Mouse (Mus musculus): ENCODE data around the gene Mrps35. TPM values are rescaled to one million over a fixed set of nuclear protein-coding genes. Genes with fewer than 3 reads are reported as not detected.
A peak's percentile ranks its signal among the peaks of the same experiment; 100 is the strongest.

Gene Mrps35
- polyA plus RNA-seq, 1 experiment: 37.2 TPM

DNA sequence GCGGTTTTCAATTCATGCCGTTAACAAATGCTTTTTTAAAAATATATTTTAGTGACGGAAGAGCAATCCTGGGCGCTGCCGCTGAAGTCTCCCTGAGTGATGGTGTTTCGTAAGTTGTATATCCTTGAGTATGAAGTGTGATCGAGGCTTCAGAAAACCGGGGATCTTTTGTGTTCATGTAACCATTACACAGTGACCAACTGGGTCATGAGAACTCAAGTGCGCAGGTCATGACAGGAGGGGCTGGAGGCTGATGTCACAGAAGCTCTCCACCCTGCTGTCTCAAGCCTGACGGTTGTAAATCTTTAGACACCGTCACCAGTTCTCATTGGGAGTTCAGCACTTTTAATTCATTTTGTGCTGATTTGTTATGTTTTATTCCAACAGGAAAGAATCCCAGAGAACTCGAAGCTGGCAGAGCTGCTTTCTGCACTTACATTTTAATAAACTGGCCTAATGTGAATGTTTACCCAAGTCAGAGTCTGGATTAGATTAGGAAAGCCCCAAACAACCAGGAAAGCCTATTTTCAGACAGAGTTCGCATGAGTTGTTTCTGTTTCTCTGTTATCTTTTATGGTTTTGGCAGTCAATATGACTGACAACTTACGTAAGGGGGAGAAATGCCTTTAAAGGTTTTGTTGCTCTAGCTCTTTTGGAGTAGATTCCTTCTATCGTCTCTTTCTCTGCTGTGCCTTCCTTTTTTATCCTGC is 31.6 kb upstream of the Mrps35 start:
- no peak for TF ChIP-seq CTCF (IDR thresholded peaks at IDR 0.05; ENCODE audit: borderline replicate concordance, insufficient read depth, low read length)
- TF ChIP-seq POLR2A (IDR thresholded peaks at IDR 0.05; ENCODE audit: low read depth, low read length): no peak
- Histone ChIP-seq H3K27ac (ENCODE audit: insufficient read depth, low read length) (peak overlapping the region; percentile 62; the same call in 1 of the 2 replicates), H3K4me3 (ENCODE audit: insufficient read depth, low read length) (no peak overlapping the region), H3K4me1 (ENCODE audit: control insufficient read depth, insufficient read depth, low read length) (peaks cover 3% of the 10 kb centered on the region; the same call in 1 of the 2 replicates)

DNA sequence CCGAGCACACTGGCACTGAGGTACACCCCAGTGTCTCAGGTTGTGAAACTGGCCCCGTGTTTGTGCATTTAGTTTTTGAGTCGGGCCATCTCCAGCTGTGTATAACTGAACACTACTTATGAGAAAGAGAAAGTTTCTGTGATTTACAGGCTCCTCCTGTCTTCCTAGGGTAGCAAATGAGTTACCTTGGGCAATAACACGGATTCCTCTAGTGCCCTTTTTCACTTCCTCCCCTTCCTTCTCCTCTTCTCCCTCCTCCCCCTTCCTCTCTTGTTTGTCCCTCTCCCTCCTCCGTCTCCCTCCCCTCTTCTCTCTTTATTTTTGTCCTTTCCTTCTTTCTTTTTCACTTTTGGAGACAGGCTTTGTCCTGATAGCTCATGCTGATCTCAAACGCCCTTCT is 31.0 kb upstream of the Mrps35 start:
- H3K27ac ChIP-seq (ENCODE audit: insufficient read depth, low read length): no peak overlapping the region; the same call in 1 of the 2 replicates
- no peak for TF ChIP-seq POLR2A (IDR thresholded peaks at IDR 0.05; ENCODE audit: low read depth, low read length)
- no peak for TF ChIP-seq CTCF (IDR thresholded peaks at IDR 0.05; ENCODE audit: borderline replicate concordance, insufficient read depth, low read length)
- no peak overlapping the region for H3K4me3 ChIP-seq (ENCODE audit: insufficient read depth, low read length)
- H3K4me1 ChIP-seq (ENCODE audit: control insufficient read depth, insufficient read depth, low read length): peaks cover 3% of the 10 kb centered on the region; the same call in 1 of the 2 replicates

DNA sequence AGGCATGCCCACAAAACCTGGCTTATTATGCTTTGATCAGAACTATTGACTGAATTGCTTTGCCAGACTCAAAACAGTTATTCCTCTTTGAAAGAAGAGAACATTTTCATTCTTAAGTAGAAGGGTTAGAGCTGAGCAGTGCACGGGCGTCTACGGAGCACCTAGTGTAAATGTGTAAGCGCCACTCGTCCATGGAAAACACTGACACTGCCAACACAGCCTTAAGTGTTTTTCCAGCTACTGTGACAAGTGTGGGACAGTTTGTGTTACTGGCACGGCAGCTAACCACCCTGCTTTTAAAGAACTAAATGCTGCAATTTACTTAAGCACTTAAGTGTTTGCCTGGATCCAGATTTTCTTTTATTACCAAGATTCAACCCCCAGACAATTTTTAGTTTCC is 30.6 kb upstream of the Mrps35 start:
- peaks cover 3% of the 10 kb centered on the region; the same call in 1 of the 2 replicates for H3K4me1 ChIP-seq (ENCODE audit: control insufficient read depth, insufficient read depth, low read length)
- TF ChIP-seq CTCF (IDR thresholded peaks at IDR 0.05; ENCODE audit: borderline replicate concordance, insufficient read depth, low read length) (no peak), POLR2A (IDR thresholded peaks at IDR 0.05; ENCODE audit: low read depth, low read length) (no peak)
- no peak overlapping the region for H3K4me3 ChIP-seq (ENCODE audit: insufficient read depth, low read length)
- H3K27ac ChIP-seq (ENCODE audit: insufficient read depth, low read length): no peak overlapping the region

- no peak for TF ChIP-seq CTCF (IDR thresholded peaks at IDR 0.05; ENCODE audit: borderline replicate concordance, insufficient read depth, low read length)
- TF ChIP-seq POLR2A (IDR thresholded peaks at IDR 0.05; ENCODE audit: low read depth, low read length): no peak
- Histone ChIP-seq H3K4me3 (ENCODE audit: insufficient read depth, low read length) (no peak overlapping the region), H3K4me1 (ENCODE audit: control insufficient read depth, insufficient read depth, low read length) (peaks cover 3% of the 10 kb centered on the region; the same call in 1 of the 2 replicates), H3K27ac (ENCODE audit: insufficient read depth, low read length) (no peak overlapping the region)
Measured at GRCm38 (mm10) chr6:147013546-147013945, 29.0 kb upstream of the Mrps35 start.

- no peak overlapping the region for H3K27ac ChIP-seq (ENCODE audit: insufficient read depth, low read length)
- TF ChIP-seq POLR2A (IDR thresholded peaks at IDR 0.05; ENCODE audit: low read depth, low read length): no peak
- no peak for TF ChIP-seq CTCF (IDR thresholded peaks at IDR 0.05; ENCODE audit: borderline replicate concordance, insufficient read depth, low read length)
- H3K4me1 ChIP-seq (ENCODE audit: control insufficient read depth, insufficient read depth, low read length): no peaks in the 10 kb centered on the region
- H3K4me3 ChIP-seq (ENCODE audit: insufficient read depth, low read length): no peak overlapping the region
Measured at GRCm38 (mm10) chr6:147017906-147018305, 24.7 kb upstream of the Mrps35 start.

- Histone ChIP-seq H3K4me3 (ENCODE audit: insufficient read depth, low read length) (no peak overlapping the region), H3K27ac (ENCODE audit: insufficient read depth, low read length) (no peak overlapping the region), H3K4me1 (ENCODE audit: control insufficient read depth, insufficient read depth, low read length) (no peaks in the 10 kb centered on the region)
- TF ChIP-seq CTCF (IDR thresholded peaks at IDR 0.05; ENCODE audit: borderline replicate concordance, insufficient read depth, low read length) (no peak), POLR2A (IDR thresholded peaks at IDR 0.05; ENCODE audit: low read depth, low read length) (no peak)
Measured at GRCm38 (mm10) chr6:147018364-147018763, 24.2 kb upstream of the Mrps35 start.

DNA sequence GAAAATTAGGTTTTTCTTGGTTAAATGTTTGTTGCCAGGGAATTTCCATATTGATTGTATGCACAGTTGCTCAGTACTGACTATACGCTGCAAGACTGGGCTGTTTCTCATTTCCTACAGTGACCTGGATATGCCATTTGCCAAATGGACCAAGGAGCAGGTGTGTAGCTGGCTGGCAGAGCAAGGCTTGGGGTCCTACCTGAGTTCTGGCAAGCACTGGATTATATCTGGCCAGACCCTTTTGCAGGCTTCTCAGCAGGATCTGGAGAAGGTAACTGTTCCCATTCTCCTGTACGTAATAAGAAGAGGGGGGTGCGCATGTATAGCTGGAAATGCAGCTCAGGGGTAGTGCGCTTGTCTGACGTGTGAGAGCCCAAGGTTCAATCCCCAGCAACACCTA is 21.4 kb upstream of the Mrps35 start:
- H3K27ac ChIP-seq (ENCODE audit: insufficient read depth, low read length): no peak overlapping the region
- no peak overlapping the region for H3K4me3 ChIP-seq (ENCODE audit: insufficient read depth, low read length)
- TF ChIP-seq POLR2A (IDR thresholded peaks at IDR 0.05; ENCODE audit: low read depth, low read length) (no peak), CTCF (IDR thresholded peaks at IDR 0.05; ENCODE audit: borderline replicate concordance, insufficient read depth, low read length) (no peak)
- H3K4me1 ChIP-seq (ENCODE audit: control insufficient read depth, insufficient read depth, low read length): no peaks in the 10 kb centered on the region

- H3K27ac ChIP-seq (ENCODE audit: insufficient read depth, low read length): no peak overlapping the region
- TF ChIP-seq POLR2A (IDR thresholded peaks at IDR 0.05; ENCODE audit: low read depth, low read length) (no peak), CTCF (IDR thresholded peaks at IDR 0.05; ENCODE audit: borderline replicate concordance, insufficient read depth, low read length) (no peak)
- no peaks in the 10 kb centered on the region for H3K4me1 ChIP-seq (ENCODE audit: control insufficient read depth, insufficient read depth, low read length)
- H3K4me3 ChIP-seq (ENCODE audit: insufficient read depth, low read length): no peak overlapping the region
Measured at GRCm38 (mm10) chr6:147022375-147023132, 20.0 kb upstream of the Mrps35 start.

- Histone ChIP-seq H3K4me3 (ENCODE audit: insufficient read depth, low read length) (no peak overlapping the region), H3K4me1 (ENCODE audit: control insufficient read depth, insufficient read depth, low read length) (no peaks in the 10 kb centered on the region), H3K27ac (ENCODE audit: insufficient read depth, low read length) (no peak overlapping the region)
- TF ChIP-seq POLR2A (IDR thresholded peaks at IDR 0.05; ENCODE audit: low read depth, low read length): no peak
- no peak for TF ChIP-seq CTCF (IDR thresholded peaks at IDR 0.05; ENCODE audit: borderline replicate concordance, insufficient read depth, low read length)
Measured at GRCm38 (mm10) chr6:147023133-147023395, 19.5 kb upstream of the Mrps35 start.

- Histone ChIP-seq H3K4me3 (ENCODE audit: insufficient read depth, low read length) (no peak overlapping the region), H3K4me1 (ENCODE audit: control insufficient read depth, insufficient read depth, low read length) (no peaks in the 10 kb centered on the region), H3K27ac (ENCODE audit: insufficient read depth, low read length) (no peak overlapping the region)
- TF ChIP-seq POLR2A (IDR thresholded peaks at IDR 0.05; ENCODE audit: low read depth, low read length) (no peak), CTCF (IDR thresholded peaks at IDR 0.05; ENCODE audit: borderline replicate concordance, insufficient read depth, low read length) (no peak)
Measured at GRCm38 (mm10) chr6:147023568-147023967, 19.0 kb upstream of the Mrps35 start.

Measured in embryonic fibroblast, embryonic 13.5 days (primary cell).